Mouse (Mus musculus) stomach, postnatal 0 days (tissue): ENCODE data around the gene Trak1. TPM values are rescaled to one million over a fixed set of nuclear protein-coding genes. Genes with fewer than 3 reads are reported as not detected.
"Not testable (repeated sequence)": the region's sequence is repeated elsewhere in the genome, so short reads cannot be mapped to it uniquely, and the experiment has no call there.

ENCODE experiments used
- ATAC-seq: fragments of 200-750 bp; cut with Nextera tagmentation; 2 replicates; pipeline ENCODE4 v1.8.0; 2017; ENCODE audit not compliant: low FRiP score, low TSS enrichment
- DNase-seq: peaks from one replicate; pipeline ENCODE4 v3.0.0-alpha.2; 2016; ENCODE audit warnings: low spot score
- H3K27ac ChIP-seq: fragments of 300-500 bp; sonication (generic); replicated peaks from 2 replicates; pipeline ENCODE4 v1.5.1; 2014; ENCODE audit warnings: mild to moderate bottlenecking, control low read depth
- H3K27me3 ChIP-seq: fragments of 300-500 bp; sonication (generic); 2 replicates; pipeline ENCODE4 v1.6.1; 2014; ENCODE audit warnings: low read length; ENCODE audit not compliant: control insufficient read depth, insufficient read depth
- H3K36me3 ChIP-seq: fragments of 300-500 bp; sonication (generic); 2 replicates; pipeline ENCODE4 v1.6.1; 2014; ENCODE audit warnings: low read length, mixed read lengths; ENCODE audit not compliant: control insufficient read depth, insufficient read depth
- H3K4me1 ChIP-seq: fragments of 300-500 bp; sonication (generic); replicated peaks from 2 replicates; pipeline ENCODE4 v1.6.1; 2014; ENCODE audit warnings: antibody characterized with exemption; ENCODE audit not compliant: control insufficient read depth, insufficient read depth
- H3K4me2 ChIP-seq: fragments of 300-500 bp; sonication (generic); replicated peaks from 2 replicates; pipeline ENCODE4 v1.6.1; 2014; ENCODE audit warnings: low read depth, mild to moderate bottlenecking, control low read depth, moderate library complexity
- H3K4me3 ChIP-seq: fragments of 300-500 bp; sonication (generic); 2 replicates; pipeline ENCODE4 v1.5.1; 2014; ENCODE audit warnings: low read depth, low read length, control low read depth
- H3K9ac ChIP-seq: fragments of 300-500 bp; sonication (generic); 2 replicates; pipeline ENCODE4 v1.6.1; 2014; ENCODE audit warnings: mild to moderate bottlenecking, low read length, control low read depth, mixed read lengths
- H3K9me3 ChIP-seq: fragments of 300-500 bp; sonication (generic); 2 replicates; pipeline ENCODE4 v1.6.1; 2016; ENCODE audit warnings: low read length; ENCODE audit not compliant: control insufficient read depth
- CTCF ChIP-seq: IDR thresholded peaks from 2 replicates; pipeline ENCODE4 v1.5.1; 2016; ENCODE audit warnings: antibody characterized with exemption, low read depth, mild to moderate bottlenecking, moderate library complexity
- EP300 ChIP-seq: optimal IDR thresholded peaks from 2 replicates; pipeline ENCODE3; 2016; ENCODE audit warnings: antibody characterized with exemption
- WGBS: fragments of 180-500 bp; shearing (Covaris S2); extraction: QIAGEN DNeasy Blood & Tissue Kit; methylation state at CpG from one replicate; pipeline ENCODE4 v1.1.7; 2014; 5-methylcytosine and 5-hydroxymethylcytosine counted together
- polyA plus RNA-seq: library from polyadenylated mRNA; unstranded; fragments of >200 nt; fragmentation: Nextera tagmentation; extraction: Ambion mirVana; gene quantifications from 2 replicates; pipeline ENCODE4 v1.2.1, GENCODE M21; 2015

The Trak1 gene
- polyA plus RNA-seq, 1 experiment from 2014 or later: 24.0 TPM

DNA sequence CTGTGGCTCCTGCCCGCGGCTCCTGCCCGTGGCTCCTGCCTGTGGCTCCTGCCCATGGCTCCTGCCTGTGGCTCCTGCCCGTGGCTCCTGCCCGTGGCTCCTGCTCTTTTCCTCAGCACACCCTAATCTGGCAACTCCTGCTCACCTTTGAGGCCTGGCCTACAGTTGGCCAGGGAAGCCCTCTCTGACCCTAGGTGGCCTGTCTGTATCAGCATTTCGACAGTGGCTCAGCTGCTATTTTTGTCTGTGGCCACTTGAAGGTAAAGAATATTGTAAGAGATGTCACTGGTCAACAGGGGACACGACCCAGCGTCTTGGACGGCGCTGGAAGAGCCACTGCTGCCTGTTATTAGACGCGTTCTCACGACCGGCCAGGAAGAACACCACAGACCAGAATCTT is 24.7 kb downstream of the Trak1 start:
- H3K36me3 ChIP-seq: 0 out of 2 replicates have a peak, but pooled peaks cover 5% of the 10 kb centered on the region
- H3K9ac ChIP-seq: no peak overlapping the region
- DNase-seq (no peak), ATAC-seq (no peak)
- H3K27ac ChIP-seq: no peak overlapping the region
- TF ChIP-seq EP300 (no peak), CTCF (no peak)
- H3K27me3 ChIP-seq: no peaks in the 10 kb centered on the region
- H3K4me2 ChIP-seq: no peak overlapping the region
- H3K9me3 ChIP-seq: no peaks in the 10 kb centered on the region
- H3K4me1 ChIP-seq: peaks cover 4% of the 10 kb centered on the region
- H3K4me3 ChIP-seq: no peak overlapping the region
- 93% methylated on average over 14 of the region's 14 CpGs for WGBS

DNA sequence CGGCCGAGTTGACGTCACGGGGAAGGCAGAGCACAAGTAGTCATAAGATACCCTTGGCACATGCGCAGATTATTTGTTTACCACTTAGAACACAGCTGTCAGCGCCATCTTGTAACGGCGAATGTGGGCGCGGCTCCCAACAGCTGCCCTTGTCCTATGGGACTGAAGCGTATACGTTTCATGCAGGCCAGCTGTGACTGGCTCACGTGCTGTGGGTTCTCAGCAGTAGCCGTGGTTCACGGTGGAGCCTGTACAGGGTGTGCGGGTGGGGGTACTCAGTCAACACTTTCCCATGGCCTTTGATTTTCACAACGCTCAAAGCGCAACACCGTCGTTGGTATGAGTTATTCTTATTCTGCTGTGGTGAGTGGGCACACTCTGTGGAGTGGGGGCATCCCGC is 31.0 kb downstream of the Trak1 start:
- not testable (repeated sequence) for H3K27ac ChIP-seq, H3K4me1 ChIP-seq, H3K4me2 ChIP-seq, H3K9ac ChIP-seq, H3K9me3 ChIP-seq, H3K4me3 ChIP-seq, H3K27me3 ChIP-seq, H3K36me3 ChIP-seq, DNase-seq
- peak; percentile 39; the same call in 1 of the 2 replicates for ATAC-seq
- 96% methylated on average over 17 of the region's 21 CpGs for WGBS

DNA sequence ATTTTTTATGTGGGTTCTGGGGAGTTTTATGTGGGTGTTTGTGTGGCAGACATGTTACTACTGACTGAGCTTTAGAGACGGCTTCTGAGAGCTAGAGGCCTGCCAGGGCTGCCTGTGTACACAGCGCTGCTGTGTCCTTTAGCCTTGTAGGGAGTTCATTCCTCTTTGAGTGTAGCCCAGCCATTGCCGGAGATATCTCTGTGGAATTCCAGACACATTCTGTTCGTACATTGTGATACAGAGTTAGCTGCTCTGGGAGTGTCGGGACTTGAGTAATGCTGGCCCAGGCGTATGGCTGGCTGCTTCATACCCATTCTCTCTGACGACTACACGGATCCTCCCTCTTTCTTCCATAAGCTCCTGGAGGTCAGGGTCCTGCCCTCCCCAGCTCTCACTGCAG is 31.9 kb downstream of the Trak1 start:
- Histone ChIP-seq H3K9ac (no peak overlapping the region), H3K4me1 (peaks cover 2% of the 10 kb centered on the region; the same call in 1 of the 2 replicates), H3K4me3 (no peak overlapping the region), H3K27ac (peak overlapping the region; percentile 61), H3K36me3 (no peaks in the 10 kb centered on the region), H3K4me2 (no peak overlapping the region), H3K9me3 (no peaks in the 10 kb centered on the region), H3K27me3 (no peaks in the 10 kb centered on the region)
- DNase-seq (peak; percentile 19), ATAC-seq (peak; percentile 49)
- TF ChIP-seq EP300 (no peak), CTCF (no peak)
- WGBS: 40% methylated on average over 8 of the region's 8 CpGs

DNA sequence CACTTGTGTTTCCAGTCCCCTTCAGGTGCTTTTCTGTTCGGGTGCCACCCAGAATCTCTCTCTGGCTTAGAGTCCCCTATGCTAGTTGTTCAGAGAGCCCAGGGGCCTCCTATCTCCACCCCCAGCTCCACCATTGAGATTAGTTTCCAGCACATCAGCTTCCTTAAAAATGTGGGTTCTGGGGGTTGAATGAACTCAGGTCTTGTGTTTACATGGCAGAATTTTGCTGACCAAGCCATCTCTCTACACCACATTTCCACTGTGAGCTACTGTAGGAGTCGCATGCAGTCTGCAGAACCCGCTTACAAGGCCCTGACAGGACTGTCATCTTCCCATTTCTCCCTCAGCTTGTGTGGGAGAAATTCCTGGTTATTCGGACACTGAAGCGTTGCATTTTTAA is 32.8 kb downstream of the Trak1 start:
- no peak overlapping the region for H3K9ac ChIP-seq
- no peak for ATAC-seq
- no peak overlapping the region for H3K27ac ChIP-seq
- TF ChIP-seq CTCF (no peak), EP300 (no peak)
- WGBS: 93% methylated on average over 5 of the region's 5 CpGs
- no peaks in the 10 kb centered on the region for H3K9me3 ChIP-seq
- H3K4me1 ChIP-seq: peaks cover 5% of the 10 kb centered on the region
- DNase-seq: peak; percentile 10
- H3K4me2 ChIP-seq: no peak overlapping the region
- H3K4me3 ChIP-seq: no peak overlapping the region
- H3K27me3 ChIP-seq: no peaks in the 10 kb centered on the region
- H3K36me3 ChIP-seq: no peaks in the 10 kb centered on the region

DNA sequence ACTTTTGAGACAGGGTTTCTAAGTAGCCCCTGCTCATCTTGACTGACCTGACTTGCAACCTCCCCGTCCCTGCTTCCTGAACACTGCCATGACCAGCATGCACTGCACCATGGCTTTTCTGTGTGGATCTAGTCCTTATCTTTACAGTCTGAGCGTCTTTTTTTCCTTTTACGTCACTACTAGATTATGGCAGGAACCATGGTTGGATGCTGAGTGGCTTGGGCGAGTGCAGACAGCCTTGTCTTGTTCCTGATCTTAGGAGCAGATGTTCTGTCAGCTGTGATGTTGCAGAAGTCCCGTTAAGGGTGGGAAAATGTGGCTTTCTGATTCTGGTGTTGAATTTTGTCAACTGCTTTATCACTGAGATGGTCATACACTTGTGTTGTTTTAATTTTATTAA is 34.1 kb downstream of the Trak1 start:
- Histone ChIP-seq H3K36me3 (no peaks in the 10 kb centered on the region), H3K4me1 (peaks cover 9% of the 10 kb centered on the region), H3K4me2 (no peak overlapping the region), H3K9me3 (no peaks in the 10 kb centered on the region), H3K27ac (peak overlapping the region; percentile 81), H3K4me3 (no peak overlapping the region), H3K9ac (no peak overlapping the region), H3K27me3 (no peaks in the 10 kb centered on the region)
- peak; percentile 16 for DNase-seq
- ATAC-seq: no peak
- WGBS: 22% methylated on average over 5 of the region's 5 CpGs
- TF ChIP-seq EP300 (no peak), CTCF (no peak)

DNA sequence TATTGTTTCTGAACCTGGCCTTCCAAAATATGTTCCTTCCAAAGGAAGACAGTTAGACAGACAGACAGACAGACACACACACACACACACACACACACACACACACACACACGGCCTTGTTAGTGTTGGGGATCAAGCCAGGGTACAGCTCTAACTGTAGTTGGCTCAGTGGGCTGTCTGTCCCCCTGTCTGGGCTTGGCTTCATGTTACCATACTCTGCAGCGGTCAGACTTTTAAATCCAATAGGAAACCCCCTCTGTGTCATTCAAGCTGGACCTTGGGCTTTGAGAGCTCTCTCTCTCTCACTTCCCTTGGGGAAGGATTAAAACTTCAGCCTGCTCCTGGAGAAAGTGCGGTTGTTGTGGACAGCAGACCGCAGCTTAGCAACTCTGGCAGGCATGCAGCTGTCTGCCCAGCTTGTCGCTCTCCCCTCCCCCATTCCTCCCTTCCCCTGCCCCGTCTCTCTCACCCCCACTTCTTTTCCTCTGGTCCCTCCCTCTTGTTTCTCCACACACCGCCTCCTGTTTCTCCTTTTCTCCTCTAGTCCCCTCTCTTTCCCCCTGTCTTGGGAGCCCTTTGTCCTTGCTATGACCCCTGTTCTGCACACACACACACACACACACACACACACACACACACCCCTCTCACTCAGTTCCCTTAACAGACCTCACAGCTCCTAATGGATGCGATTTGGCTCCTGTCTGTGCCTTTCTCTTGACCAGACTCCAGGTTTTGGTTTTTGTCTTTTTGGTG is 34.8 kb downstream of the Trak1 start:
- H3K27me3 ChIP-seq: no peaks in the 10 kb centered on the region
- peaks cover 9% of the 10 kb centered on the region for H3K4me1 ChIP-seq
- H3K4me3 ChIP-seq: no peak overlapping the region
- 0 out of 2 replicates have a peak overlapping the region, but pooled peaks have one; percentile 11 for H3K4me2 ChIP-seq
- WGBS: 7% methylated on average over 8 of the region's 8 CpGs
- H3K9ac ChIP-seq: no peak overlapping the region
- peak overlapping the region; percentile 81 for H3K27ac ChIP-seq
- no peaks in the 10 kb centered on the region for H3K36me3 ChIP-seq
- DNase-seq: peak; percentile 64
- no peaks in the 10 kb centered on the region for H3K9me3 ChIP-seq
- peak; percentile 71; the same call in 1 of the 2 replicates for ATAC-seq
- TF ChIP-seq EP300 (no peak), CTCF (no peak)
